Mouse (Mus musculus): ENCODE data around the gene Col25a1.

DNA sequence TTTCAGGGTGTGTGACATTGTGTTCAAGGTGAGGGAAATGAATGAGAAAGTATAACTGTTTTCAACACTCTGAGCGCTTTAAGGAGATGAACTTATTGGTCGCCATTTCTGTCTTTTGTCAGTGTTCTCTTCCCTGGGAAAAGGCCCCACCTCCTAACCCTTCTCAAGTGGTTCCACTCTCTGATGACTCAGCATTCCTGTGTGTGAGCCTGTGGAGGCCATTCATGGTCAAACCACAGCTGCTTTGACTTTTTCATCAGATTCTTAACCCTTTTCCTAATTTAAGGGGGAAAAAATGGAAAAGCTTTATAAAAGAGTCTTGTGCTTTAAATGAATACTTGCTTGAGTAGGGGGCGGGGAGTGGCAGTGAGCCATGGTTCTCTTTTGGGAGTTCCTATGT lies 89.5 kb downstream of the Col25a1 start:
- TF ChIP-seq POLR2A (IDR thresholded peaks at IDR 0.05; ENCODE audit: borderline replicate concordance, low read depth, low read length) (no peak), CTCF (IDR thresholded peaks at IDR 0.05; ENCODE audit: low read depth, low read length) (no peak)
